In the genomic region with DNA sequence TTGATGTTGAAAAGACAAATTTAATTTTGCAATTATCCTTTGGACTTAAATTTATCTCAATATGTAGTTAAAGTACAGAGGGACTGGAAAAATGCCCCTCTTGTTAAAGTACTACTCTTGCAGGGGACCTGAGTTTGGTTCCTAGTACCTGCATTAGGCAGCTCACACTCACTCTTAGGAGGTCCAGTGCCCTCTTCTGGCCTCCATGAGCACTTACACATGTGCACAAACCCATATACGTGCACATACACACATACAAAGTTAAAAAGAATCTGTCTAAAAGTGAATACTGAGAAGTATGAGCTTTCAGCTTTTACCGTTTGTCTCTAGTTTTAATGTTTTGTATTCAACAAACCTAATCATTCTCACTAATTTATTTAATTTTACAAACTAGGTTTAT, we compare ENCODE assay signal across 1 mouse cellular context.
TF ChIP-seq lines count a peak whose summit lies in the region.

No protein-coding gene starts in this region.

TF ChIP-seq in ES-E14, 5 proteins besides CTCF, POLR2A, EP300 and RAD21:
- TF ChIP-seq ZC3H11A (IDR thresholded peaks at IDR 0.05; ENCODE audit: borderline replicate concordance, low read depth, low read length) (no peak), ZNF384 (IDR thresholded peaks at IDR 0.05; ENCODE audit: low read depth, low read length) (no peak)
